Mouse (Mus musculus): ENCODE data around the gene Surf1. TPM values are rescaled to one million over a fixed set of nuclear protein-coding genes. Genes with fewer than 3 reads are reported as not detected.
A peak's percentile ranks its signal among the peaks of the same experiment; 100 is the strongest.

Gene Surf1
- polyA plus RNA-seq (2014; fragmentation: Nextera tagmentation; extraction: Ambion mirVana), result 49.8 and 51.0 TPM in 2 replicates

DNA sequence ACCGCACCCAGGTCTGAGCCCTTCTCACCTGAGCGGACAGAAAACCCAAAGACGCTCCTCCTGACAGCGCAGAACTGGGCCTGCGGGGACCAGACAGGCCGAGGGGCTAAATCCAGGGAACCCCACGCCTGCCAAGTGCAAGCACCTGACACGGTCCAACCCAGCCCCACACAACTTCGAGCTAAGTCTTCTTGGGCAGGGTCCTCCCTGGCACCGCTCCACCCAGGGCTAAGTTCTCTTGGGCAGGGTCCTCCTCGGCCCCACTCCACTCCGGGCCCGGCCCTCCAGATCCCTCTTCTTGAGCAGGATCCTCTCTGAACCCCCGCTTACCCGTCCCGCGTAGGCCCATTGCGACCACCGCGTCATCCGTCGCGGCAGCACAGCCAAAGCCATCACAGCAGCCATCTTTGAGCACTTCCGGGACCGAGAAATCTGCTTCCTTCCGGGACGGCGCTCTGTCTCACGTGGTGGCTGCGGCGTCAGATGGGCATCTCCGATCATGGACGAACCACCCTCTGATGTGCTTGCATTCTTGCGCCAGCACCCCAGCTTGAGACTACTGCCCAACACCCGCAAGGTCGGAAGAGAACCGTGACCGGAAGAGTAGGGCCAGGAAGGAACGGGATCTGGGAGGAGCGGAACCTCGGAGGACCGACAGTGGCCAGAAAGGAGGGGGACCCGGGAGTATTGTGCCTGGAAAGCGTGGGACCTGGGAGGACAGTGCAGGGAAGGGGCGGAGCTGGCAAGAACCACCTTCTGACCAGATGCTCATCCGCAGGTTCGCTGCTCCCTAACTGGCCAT, at the start of gene Surf1, which contains the start of gene Surf2:
Gene Surf1, minus strand, starts transcription at position 604 of the 802 bp plus-strand sequence.
Gene Surf2, plus strand, starts transcription at position 441 of the 802 bp plus-strand sequence.
- 2% methylated on average over 47 of the region's 47 CpGs for WGBS
- Histone ChIP-seq H3K27me3 (ENCODE audit: control insufficient read depth, insufficient read depth, low read length) (no peaks in the 10 kb centered on the region), H3K36me3 (replicated peaks; ENCODE audit: control insufficient read depth, insufficient read depth, low read depth, low read length) (peaks cover 18% of the 10 kb centered on the region), H3K4me2 (ENCODE audit: low read depth, low read length) (peak within 1 kb of the TSS; percentile 75), H3K4me3 (ENCODE audit: low read depth, low read length) (peak within 1 kb of the TSS; percentile 75), H3K9me3 (replicated peaks; ENCODE audit: control insufficient read depth, low read length) (no peaks in the 10 kb centered on the region), H3K9ac (replicated peaks; ENCODE audit: low read length) (peak within 1 kb of the TSS; percentile 64), H3K4me1 (ENCODE audit: control insufficient read depth, insufficient read depth, low read length) (0 out of 2 replicates have a peak, but pooled peaks cover 2% of the 10 kb centered on the region), H3K27ac (replicated peaks; ENCODE audit: low read depth, low read length) (peak within 1 kb of the TSS; percentile 47; the same call in 1 of the 2 replicates)
- ATAC-seq (replicated peaks; ENCODE audit: insufficient number of reproducible peaks, low FRiP score, low TSS enrichment, low read depth) (peak; percentile 42; the same call in 1 of the 2 replicates), DNase-seq (ENCODE audit: low spot score) (peak; percentile 86)

DNA sequence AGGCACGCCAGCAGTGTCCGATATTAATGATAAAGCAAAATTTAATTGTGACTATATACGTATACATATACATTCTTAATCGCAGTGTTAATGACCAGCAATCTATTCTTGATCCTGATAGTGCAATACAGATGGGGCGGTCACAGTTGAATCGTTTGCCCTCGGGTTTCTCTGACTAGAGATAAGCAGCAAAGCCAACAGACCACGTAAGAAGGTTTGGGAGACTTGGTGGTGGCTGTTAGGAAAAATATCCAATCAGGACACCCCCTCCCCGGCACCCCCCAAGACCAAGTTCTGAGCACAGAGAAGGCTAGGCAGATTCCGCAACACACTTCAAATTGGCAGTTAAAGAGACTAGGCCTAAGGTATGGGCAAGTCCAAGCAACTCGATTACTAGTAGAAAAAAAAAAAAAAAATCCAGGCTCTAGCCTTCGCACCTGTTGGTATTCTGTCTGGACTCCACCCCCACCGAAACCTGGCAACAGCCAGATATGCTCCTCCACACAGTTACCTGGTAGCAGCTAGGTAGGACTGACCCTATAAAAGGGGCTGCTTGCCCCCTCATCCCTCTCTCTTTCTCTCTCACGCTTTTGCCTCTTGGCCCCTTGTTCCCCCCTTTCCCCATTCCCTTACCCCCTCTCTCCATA, 48.5 kb upstream of the Surf1 start:
- no peak; the same call in 1 of the 2 replicates for ATAC-seq (replicated peaks; ENCODE audit: insufficient number of reproducible peaks, low FRiP score, low TSS enrichment, low read depth)

DNA sequence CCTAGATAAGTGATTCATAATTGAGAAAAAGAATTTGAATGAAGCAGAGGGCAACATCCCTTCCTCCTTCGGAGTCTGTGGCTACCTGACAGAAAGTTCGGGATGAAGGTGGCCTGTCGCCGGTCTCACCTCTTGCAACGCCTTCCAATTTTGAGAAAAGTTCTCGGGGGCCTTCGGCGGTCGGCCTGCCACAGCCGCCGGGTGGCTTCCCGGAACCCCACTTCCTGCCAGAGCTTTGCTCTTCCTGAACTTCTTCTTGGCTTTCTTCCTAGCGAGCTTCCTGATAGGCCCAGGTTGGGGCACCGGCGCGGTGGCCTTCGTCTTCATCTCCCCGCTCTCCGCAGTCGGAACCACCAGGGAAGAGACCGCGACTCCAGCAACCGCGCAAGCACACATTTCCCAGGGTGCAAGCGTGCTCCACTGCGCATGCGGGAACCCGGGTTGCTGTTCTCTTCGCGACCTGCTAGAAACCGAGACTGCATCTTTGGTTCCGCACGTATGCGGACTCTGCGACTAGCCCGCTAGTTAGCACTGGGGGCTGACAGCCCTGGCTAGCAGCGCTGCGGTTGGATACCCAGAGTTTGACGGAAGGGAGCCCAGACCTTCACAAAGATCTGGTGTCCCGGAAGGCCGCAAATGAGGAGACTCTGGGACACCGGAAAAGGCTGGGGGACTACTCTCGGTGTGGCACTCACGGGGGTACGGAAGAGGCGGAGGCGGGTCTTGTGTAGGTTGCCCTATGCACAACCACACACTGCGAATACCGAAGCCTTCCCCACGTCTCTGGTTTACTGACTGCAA, 47.8 kb upstream of the Surf1 start, which contains the start of gene Rexo4:
Gene Rexo4, minus strand, starts transcription at position 464 of the 801 bp plus-strand sequence.
- Histone ChIP-seq H3K9ac (replicated peaks; ENCODE audit: low read length) (peak within 1 kb of the TSS; percentile 88), H3K4me2 (ENCODE audit: low read depth, low read length) (peak within 1 kb of the TSS; percentile 53), H3K27ac (replicated peaks; ENCODE audit: low read depth, low read length) (peak within 1 kb of the TSS; percentile 98), H3K36me3 (replicated peaks; ENCODE audit: control insufficient read depth, insufficient read depth, low read depth, low read length) (no peaks in the 10 kb centered on the region; the same call in 1 of the 2 replicates), H3K4me1 (ENCODE audit: control insufficient read depth, insufficient read depth, low read length) (no peaks in the 10 kb centered on the region; the same call in 1 of the 2 replicates), H3K4me3 (ENCODE audit: low read depth, low read length) (peak within 1 kb of the TSS; percentile 80), H3K27me3 (ENCODE audit: control insufficient read depth, insufficient read depth, low read length) (no peaks in the 10 kb centered on the region), H3K9me3 (replicated peaks; ENCODE audit: control insufficient read depth, low read length) (no peaks in the 10 kb centered on the region)
- DNase-seq (ENCODE audit: low spot score) (peak; percentile 96), ATAC-seq (replicated peaks; ENCODE audit: insufficient number of reproducible peaks, low FRiP score, low TSS enrichment, low read depth) (peak; percentile 94)
- WGBS, result under 1% methylated on average over 50 of the region's 50 CpGs

More for the DNA sequence above, 48.5 kb upstream of the Surf1 start:
- Histone ChIP-seq H3K27me3 (ENCODE audit: control insufficient read depth, insufficient read depth, low read length) (no peaks in the 10 kb centered on the region), H3K4me2 (ENCODE audit: low read depth, low read length) (peak overlapping the region; percentile 53), H3K4me3 (ENCODE audit: low read depth, low read length) (peak overlapping the region; percentile 80), H3K9me3 (replicated peaks; ENCODE audit: control insufficient read depth, low read length) (no peaks in the 10 kb centered on the region), H3K36me3 (replicated peaks; ENCODE audit: control insufficient read depth, insufficient read depth, low read depth, low read length) (no peaks in the 10 kb centered on the region; the same call in 1 of the 2 replicates), H3K27ac (replicated peaks; ENCODE audit: low read depth, low read length) (peak overlapping the region; percentile 98; the same call in 1 of the 2 replicates), H3K9ac (replicated peaks; ENCODE audit: low read length) (peak overlapping the region; percentile 88), H3K4me1 (ENCODE audit: control insufficient read depth, insufficient read depth, low read length) (no peaks in the 10 kb centered on the region; the same call in 1 of the 2 replicates)
- DNase-seq (ENCODE audit: low spot score), result no peak
- WGBS, result 18% methylated on average over 14 of the region's 14 CpGs

DNA sequence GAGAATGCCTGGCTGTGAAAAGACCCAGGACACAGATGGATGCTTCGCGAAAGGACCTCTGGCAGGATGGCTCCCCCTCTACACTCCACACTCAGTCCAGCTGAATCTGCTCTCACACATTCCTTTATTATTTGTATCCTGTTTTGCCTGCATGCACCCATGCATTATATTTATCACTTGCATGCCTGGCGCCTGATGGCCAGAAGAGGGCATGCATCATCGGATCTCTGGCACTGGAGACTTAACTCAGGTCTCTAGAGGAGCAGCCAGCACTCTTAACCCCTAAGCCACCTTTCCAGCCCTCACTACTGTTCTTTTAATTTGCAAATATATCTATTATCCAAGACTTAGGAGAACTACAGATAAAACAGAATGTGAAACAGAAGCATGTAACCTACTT, 44.4 kb upstream of the Surf1 start:
- ATAC-seq (replicated peaks; ENCODE audit: insufficient number of reproducible peaks, low FRiP score, low TSS enrichment, low read depth) (no peak), DNase-seq (ENCODE audit: low spot score) (no peak)
- no peaks in the 10 kb centered on the region for H3K9me3 ChIP-seq (replicated peaks; ENCODE audit: control insufficient read depth, low read length)
- H3K9ac ChIP-seq (replicated peaks; ENCODE audit: low read length), result no peak overlapping the region
- H3K4me3 ChIP-seq (ENCODE audit: low read depth, low read length), result no peak overlapping the region
- H3K27ac ChIP-seq (replicated peaks; ENCODE audit: low read depth, low read length), result no peak overlapping the region
- H3K4me2 ChIP-seq (ENCODE audit: low read depth, low read length), result no peak overlapping the region
- 81% methylated on average over 4 of the region's 4 CpGs for WGBS
- no peaks in the 10 kb centered on the region for H3K27me3 ChIP-seq (ENCODE audit: control insufficient read depth, insufficient read depth, low read length)
- no peaks in the 10 kb centered on the region; the same call in 1 of the 2 replicates for H3K4me1 ChIP-seq (ENCODE audit: control insufficient read depth, insufficient read depth, low read length)
- peaks cover 5% of the 10 kb centered on the region for H3K36me3 ChIP-seq (replicated peaks; ENCODE audit: control insufficient read depth, insufficient read depth, low read depth, low read length)

DNA sequence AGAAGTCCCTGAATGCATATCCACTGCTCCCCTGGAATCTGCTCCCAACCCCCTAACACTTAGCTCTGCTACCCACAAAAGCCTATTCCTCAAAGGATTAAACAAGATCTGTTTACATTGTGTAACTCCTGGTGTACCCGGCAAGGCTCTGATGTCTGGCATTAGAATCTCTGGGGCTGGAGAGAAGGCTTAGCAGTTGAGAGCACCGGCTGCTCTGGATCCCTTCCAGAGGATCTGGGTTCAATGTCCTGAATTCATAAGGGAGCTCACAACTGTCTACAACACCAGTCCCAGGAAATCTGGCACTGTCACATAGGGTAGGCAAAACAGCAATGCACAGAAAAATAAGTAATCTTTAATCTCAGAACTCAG, 41.1 kb upstream of the Surf1 start:
- Histone ChIP-seq H3K4me1 (ENCODE audit: control insufficient read depth, insufficient read depth, low read length) (no peaks in the 10 kb centered on the region), H3K27me3 (ENCODE audit: control insufficient read depth, insufficient read depth, low read length) (no peaks in the 10 kb centered on the region), H3K9me3 (replicated peaks; ENCODE audit: control insufficient read depth, low read length) (no peaks in the 10 kb centered on the region), H3K36me3 (replicated peaks; ENCODE audit: control insufficient read depth, insufficient read depth, low read depth, low read length) (peaks cover 7% of the 10 kb centered on the region), H3K4me3 (ENCODE audit: low read depth, low read length) (no peak overlapping the region), H3K27ac (replicated peaks; ENCODE audit: low read depth, low read length) (no peak overlapping the region), H3K4me2 (ENCODE audit: low read depth, low read length) (no peak overlapping the region), H3K9ac (replicated peaks; ENCODE audit: low read length) (no peak overlapping the region)
- 91% methylated on average over 2 of the region's 2 CpGs for WGBS
- DNase-seq (ENCODE audit: low spot score), result no peak
- ATAC-seq (replicated peaks; ENCODE audit: insufficient number of reproducible peaks, low FRiP score, low TSS enrichment, low read depth), result no peak

DNA sequence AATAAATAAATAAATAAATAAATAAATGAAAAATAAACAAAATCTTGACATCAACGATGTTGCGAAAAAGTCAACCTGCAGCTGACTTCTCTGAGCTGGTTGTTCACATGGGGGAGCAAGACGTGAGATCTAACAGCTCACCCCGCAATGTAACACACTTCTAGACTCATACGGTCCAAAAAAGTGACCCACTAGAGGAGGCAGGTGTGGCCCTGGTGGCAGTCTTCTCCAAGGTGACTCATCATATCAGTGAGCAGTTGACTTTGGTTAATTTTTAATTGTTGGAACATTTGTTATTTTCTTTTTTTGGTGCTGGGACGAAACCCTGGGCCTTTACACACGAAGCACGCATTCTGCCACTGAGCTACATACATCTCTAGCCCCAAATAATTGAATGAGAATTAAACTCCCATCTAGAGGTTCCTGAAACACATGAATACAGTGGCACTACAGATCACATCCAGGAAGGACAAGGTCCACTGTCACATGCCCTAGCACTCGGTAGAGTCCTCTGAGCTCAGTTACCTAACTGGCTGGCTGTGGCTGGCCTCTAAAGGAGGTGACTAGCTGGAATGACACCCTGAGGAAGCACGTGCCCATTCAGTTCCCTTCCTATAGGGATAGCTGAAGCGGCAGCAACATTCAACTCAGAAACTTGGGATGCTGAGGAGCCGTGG, 40.6 kb upstream of the Surf1 start:
- 95% methylated on average over 12 of the region's 12 CpGs for WGBS
- Histone ChIP-seq H3K4me2 (ENCODE audit: low read depth, low read length) (no peak overlapping the region), H3K36me3 (replicated peaks; ENCODE audit: control insufficient read depth, insufficient read depth, low read depth, low read length) (peaks cover 7% of the 10 kb centered on the region), H3K4me1 (ENCODE audit: control insufficient read depth, insufficient read depth, low read length) (no peaks in the 10 kb centered on the region), H3K27ac (replicated peaks; ENCODE audit: low read depth, low read length) (no peak overlapping the region), H3K4me3 (ENCODE audit: low read depth, low read length) (no peak overlapping the region), H3K9me3 (replicated peaks; ENCODE audit: control insufficient read depth, low read length) (no peaks in the 10 kb centered on the region), H3K9ac (replicated peaks; ENCODE audit: low read length) (no peak overlapping the region), H3K27me3 (ENCODE audit: control insufficient read depth, insufficient read depth, low read length) (no peaks in the 10 kb centered on the region)
- ATAC-seq (replicated peaks; ENCODE audit: insufficient number of reproducible peaks, low FRiP score, low TSS enrichment, low read depth), result no peak
- DNase-seq (ENCODE audit: low spot score), result no peak

DNA sequence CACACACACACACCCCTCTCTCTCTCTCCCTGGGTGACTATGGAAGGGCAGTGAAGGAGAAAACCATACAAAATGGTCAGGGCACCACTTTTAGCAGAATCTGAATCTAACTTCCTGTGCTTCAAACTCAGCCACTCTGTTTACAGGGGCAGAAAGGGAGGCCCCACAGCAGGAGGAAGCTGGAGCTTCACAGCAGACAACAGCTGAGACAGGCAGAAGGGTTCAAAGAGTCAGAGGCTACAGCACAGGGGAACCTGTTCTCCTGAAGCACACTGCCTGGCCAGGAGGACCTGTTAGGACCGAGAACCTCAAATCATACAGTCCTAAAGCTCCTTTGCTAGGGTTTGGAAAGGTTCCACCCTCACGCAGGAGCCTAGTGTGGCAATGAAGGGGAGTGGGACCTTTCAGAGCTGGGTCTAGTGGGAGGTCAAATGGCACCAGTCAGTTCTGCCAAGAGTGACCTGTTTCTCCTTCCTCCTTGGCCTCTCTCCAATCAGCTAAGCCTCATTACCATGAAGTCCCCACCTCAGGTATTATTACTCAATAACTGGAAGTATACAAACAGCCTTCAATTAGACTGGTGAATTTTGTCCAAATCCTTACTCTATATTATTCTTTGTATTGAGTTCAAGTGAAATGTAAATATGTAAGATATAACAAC, 38.5 kb upstream of the Surf1 start:
- H3K36me3 ChIP-seq (replicated peaks; ENCODE audit: control insufficient read depth, insufficient read depth, low read depth, low read length), result peaks cover 7% of the 10 kb centered on the region
- ATAC-seq (replicated peaks; ENCODE audit: insufficient number of reproducible peaks, low FRiP score, low TSS enrichment, low read depth) (no peak), DNase-seq (ENCODE audit: low spot score) (no peak)
- no peak overlapping the region for H3K9ac ChIP-seq (replicated peaks; ENCODE audit: low read length)
- no peak overlapping the region for H3K27ac ChIP-seq (replicated peaks; ENCODE audit: low read depth, low read length)
- H3K4me2 ChIP-seq (ENCODE audit: low read depth, low read length), result no peak overlapping the region
- 95% methylated on average over 2 of the region's 2 CpGs for WGBS
- H3K27me3 ChIP-seq (ENCODE audit: control insufficient read depth, insufficient read depth, low read length), result no peaks in the 10 kb centered on the region
- H3K4me3 ChIP-seq (ENCODE audit: low read depth, low read length), result no peak overlapping the region
- H3K9me3 ChIP-seq (replicated peaks; ENCODE audit: control insufficient read depth, low read length), result no peaks in the 10 kb centered on the region
- H3K4me1 ChIP-seq (ENCODE audit: control insufficient read depth, insufficient read depth, low read length), result no peaks in the 10 kb centered on the region
